Mouse (Mus musculus) hematopoietic stem cell, adult 5-6 weeks (primary cell): Measurements from ENCODE around the gene Cntnap5c. TPM values are rescaled to one million over a fixed set of nuclear protein-coding genes. Genes with fewer than 3 reads are reported as not detected.
"Not testable (repeated sequence)": the region's sequence is repeated elsewhere in the genome, so short reads cannot be mapped to it uniquely, and the experiment has no call there.

Experiments used
- ATAC-seq, 2 experiments: fragments of 125-278 bp in 1 of 2; replicated peaks in 1 of 2; 2 replicates each; pipeline ENCODE4 v1.8.0; 2016 to 2017; ENCODE audit warnings: inconsistent platforms in 2 of 2, mild to moderate bottlenecking in 2 of 2, moderate number of reproducible peaks in 2 of 2, low read depth in 1 of 2, moderate TSS enrichment in 1 of 2; ENCODE audit not compliant: low FRiP score in 2 of 2, poor library complexity in 2 of 2, severe bottlenecking in 2 of 2, insufficient read depth in 1 of 2, low TSS enrichment in 1 of 2
- total RNA-seq: library from RNA; stranded (forward); fragments of 172-1452, 232-1000 nt; gene quantifications from 2 replicates; pipeline ENCODE4 v1.2.3, GENCODE M21; 2017

Gene Cntnap5c
- total RNA-seq, result not detected in 2 replicates

DNA sequence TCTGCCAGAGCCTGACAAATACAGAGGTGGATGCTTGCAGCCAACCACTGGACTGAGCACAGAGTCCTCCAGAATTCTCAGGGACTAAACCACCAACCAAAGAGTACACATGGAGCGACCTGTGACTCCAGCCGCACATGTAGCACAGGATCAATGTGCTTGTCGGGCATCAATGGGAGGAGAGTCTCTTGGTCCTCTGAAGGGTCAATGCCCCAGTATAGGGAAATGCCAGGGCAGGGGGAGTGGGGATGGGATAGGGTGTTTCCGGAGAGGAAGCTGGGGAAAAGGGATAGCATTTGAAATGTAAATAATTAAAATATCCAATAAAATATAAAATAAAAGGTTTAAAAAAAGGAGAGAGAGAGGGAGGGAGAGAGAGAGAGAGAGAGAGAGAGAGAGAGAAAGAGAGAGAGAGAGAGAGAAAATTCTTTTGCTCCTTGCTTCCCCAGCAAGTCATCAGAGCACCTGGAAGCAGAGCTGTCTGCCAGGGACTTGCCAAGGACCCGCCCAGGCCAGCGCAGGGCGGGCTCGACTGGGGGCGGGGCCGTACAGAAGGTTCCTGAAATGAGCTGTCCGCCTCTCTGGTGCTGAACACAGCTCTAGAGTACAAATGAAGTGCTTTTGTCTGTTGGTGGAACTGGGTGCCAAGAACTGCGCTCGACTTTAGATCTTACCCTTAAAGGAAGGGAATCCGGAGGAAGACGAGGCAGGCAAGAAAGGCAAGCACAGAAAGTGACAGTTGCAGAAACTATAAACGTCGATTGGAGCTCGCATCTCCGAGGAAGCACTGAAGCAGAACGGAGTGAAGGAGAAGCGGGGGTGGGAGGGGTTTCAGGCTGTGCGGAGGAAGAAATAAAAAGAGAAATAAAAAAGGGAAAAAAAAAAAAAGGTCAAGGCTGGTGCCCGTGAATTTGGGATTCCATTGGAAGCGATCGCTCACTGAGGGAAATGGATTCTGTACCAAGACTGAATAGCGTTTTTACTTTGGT lies at the start of gene Cntnap5c:
TSS of gene Cntnap5c (plus strand) at position 949 of the 989 bp plus-strand sequence.
- ATAC-seq, result peak; percentile 12 to 51; a peak in 1 of 4 replicates

DNA sequence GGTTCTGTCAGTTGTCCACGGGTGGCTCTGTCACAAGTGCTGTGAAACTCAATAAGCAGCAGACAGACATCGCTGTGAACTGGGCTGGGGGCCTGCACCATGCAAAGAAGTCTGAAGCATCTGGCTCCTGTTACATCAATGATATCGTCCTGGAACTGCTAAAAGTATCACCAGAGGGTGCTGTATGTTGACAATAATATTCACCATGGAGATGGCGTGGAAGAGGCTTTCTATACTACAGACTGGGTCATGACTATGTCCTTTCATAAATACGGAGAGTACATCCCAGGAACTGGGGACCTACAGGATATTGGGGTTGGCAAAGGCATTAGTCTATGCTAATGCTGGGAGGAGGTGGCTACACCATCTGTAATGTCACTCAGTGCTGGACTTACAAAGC lies 27.3 kb upstream of the Cntnap5c start, which contains the start of gene Gm21834:
TSS of gene Gm21834 (minus strand) at position 101 of the 400 bp plus-strand sequence.
- ATAC-seq, result no peak

DNA sequence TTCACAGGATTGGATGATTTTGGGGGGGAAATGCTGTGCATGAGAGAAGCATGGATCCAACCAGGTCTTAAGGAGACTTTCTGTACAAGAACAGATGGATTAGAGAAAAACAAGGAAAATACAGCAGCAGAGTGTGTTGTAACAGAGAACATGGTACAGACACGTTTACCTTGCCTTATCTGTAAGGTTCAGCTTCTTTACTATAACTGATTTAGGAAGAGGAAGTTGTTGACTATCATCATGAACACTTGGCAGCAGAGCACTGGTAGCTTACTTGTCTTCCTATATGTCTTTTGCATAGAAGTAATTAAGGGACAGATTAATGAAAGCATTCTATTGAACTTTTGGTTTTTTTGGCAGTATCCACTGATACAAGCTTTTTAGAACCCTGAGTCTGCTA lies 11.3 kb upstream of the Cntnap5c start:
- no peak for ATAC-seq

DNA sequence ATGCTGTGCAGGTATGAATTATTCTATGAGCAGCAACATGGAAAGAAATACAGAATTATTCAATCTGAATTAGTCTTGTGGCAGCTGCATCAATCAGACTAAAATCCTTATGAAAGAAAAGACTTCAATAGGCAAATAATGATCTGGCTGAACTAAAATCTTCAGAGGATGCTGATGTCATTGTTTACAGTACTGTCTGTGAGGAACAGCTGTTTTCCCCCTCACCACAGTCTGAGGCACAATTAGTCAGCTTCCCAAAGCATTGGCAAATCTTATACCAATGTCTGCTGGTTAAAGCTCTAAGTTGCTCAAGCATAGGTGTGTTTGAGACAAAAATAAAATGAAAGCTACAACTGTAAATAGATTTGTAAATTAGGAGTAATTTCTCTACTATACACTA lies 2.1 kb upstream of the Cntnap5c start:
- ATAC-seq, result no peak

DNA sequence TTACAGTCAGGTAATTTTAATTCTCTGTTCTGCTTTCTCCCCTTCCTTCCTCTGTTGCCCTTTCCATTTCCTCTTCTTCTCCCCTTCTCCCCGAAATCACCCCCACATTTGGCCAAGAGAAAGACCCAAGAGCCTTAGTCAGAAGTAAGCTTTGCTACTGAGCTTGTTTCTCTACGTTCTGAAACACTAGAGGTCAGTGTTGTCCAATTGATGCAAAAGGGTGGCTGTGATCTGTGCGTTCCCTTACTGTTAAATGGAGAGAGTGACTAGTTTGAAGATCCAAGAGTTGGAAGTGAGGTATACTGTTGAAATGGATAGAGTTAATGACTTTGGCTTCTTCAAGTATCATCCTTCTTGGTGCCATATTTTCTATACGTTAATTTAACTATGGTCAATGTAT lies 1.5 kb downstream of the Cntnap5c start:
- no peak for ATAC-seq

DNA sequence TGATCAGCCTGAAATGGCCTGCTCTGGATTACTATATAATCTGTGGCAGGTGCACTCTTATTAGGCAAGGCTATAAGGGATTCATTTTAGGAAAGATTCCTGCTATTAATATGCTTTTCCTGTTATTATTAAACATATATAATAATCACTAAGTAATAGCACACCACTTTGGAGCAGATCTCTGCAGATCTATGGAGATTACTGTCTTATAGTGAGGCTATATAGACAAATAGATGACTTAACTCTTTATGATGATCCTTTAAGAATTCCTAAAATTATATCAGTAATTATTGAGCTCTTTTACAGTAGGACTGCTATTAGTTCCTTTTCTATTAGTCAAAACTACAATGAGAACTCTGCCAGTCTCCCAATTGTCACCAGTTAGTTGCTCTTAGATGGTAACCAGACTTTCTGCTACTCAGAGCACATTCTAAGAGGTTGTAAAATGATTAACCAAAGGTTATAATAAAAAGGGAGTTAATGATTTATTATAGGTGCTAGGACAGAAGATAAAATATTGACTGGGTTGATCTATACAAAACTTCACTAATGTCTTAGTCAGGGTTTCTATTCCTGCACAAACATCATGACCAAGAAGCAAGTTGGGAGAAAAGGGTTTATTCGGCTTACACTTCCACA lies 18.9 kb downstream of the Cntnap5c start:
- no peak for ATAC-seq

DNA sequence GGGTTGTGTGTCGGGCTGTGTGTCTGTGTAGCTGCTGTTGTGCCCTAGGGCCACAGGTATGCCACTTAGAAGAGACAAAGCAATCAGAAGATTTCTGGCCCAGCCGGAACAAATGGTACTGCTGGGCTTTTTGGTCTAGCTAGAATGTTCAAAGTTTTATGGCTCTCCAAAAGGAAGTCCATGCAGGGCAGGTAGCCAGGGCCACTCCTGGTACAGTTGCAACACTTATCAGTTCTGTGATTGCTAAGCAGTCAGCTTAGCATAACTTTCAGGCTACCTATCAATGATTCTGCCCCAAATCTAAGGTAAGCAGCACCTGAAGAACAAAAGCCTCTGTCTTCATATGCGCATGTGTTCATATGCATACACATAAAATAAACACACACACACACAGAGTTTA lies 26.0 kb downstream of the Cntnap5c start:
- no peak for ATAC-seq

DNA sequence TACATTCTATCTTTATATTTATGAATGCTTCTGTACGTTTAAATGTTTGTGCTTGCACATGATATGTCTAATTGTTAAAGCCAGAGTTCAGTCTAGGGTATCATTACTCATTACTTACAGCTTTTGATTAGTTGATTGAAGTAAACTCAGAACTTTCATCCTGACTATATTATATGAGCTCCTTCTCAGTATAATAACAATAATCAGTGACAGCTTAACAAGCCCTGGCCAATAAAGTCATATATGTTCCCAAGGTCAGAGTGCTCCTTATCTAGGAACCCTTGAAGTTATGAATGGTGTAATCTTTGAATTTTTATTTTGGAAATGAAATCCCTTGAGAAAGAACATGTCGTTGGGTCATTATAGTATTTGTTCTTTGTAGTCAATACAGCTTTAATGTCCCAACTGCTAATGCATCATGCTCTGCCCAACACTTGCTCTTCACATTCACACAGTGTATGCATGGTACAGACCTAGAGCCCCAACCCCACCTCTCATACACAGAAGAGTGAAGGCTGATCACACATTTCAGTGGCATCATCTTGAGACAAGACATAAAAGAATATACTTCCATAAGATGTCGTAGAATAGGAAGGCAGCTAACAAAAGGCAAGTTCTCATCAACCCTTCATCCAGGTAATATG lies 27.4 kb downstream of the Cntnap5c start:
- no peak for ATAC-seq

DNA sequence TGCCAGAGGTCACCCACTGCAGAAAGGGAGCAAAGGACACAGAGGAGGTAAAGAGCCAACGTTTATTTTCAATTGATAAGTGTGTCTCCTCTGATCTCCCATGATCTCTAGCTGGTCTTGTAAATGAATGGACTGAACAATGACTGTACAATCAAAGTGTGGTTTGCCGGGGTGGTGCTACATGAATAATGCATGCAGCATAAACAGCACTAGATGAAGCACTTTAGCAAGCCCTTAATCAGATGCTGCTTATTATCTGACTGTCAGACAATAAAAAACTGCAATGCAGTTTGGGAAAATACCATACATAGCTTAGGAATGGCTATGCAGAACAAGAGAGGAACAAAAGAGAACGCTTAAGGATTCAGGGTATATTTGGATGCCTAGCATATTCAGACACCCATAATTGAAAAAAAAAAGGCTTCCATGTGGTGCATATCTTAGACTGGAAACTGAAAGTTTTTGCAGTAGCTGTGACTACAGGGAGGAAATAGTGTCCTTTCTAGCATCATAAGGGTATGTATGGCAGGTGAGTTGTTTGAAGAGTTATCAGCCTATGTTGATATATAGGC lies 30.1 kb downstream of the Cntnap5c start:
- ATAC-seq, result no peak

DNA sequence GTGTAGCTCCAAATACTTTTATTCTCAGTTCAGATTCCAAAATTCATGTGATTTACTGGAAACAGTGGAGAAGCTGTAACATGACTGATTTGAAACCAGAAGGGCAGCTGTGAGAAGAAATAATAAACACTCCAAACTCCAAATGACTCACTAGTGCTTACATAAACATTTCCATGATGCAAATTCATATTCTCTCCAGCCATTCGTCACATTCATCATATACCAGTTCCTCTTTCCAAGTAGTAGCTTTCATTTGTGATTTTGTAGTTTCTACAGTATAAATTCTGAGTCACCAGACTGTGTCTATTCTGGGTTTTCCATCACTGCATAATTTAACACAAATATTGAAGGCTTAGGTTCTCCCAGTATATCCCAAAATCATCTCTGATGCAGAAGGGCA lies 31.8 kb downstream of the Cntnap5c start:
- no peak for ATAC-seq

DNA sequence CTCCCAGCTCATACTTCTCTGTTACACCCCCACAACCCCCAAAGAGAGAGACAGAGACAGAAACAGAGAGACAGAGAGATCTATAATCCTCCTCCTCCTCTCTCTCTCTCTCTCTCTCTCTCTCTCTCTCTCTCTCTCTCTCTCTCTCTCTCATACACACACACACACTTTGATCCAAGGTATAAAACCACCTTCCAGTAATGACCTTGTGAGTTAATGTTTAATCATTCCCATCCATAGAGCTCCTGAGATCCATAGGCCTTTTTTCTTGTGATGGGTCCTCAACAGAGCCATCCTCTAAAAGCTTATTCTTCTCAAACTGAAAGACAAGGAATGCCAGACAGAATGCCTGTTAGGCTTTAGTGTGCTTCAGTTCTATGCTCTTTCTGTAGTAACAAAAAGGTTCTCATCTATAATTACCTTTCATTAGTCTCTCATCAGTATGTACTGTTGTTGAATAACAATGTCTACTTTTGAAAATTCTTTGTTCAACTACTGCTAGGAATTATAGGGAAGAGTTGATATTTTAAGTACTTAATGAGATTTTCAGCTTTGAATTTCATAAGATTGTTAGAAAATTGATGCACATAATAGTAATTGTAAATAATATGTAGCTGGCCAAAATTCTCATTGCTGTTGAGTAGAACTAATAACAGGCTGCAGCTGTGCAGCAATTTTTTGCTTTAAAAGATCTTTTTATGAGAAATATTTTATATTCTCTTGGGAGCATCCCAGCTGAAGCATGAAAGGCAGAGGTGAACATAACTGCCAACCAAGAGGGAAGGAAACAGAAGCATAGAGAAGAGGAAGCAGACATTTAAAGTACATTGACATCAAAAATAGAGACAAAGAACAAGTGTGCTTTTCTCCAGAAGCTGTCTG lies 68.0 kb downstream of the Cntnap5c start:
- ATAC-seq, result no peak

DNA sequence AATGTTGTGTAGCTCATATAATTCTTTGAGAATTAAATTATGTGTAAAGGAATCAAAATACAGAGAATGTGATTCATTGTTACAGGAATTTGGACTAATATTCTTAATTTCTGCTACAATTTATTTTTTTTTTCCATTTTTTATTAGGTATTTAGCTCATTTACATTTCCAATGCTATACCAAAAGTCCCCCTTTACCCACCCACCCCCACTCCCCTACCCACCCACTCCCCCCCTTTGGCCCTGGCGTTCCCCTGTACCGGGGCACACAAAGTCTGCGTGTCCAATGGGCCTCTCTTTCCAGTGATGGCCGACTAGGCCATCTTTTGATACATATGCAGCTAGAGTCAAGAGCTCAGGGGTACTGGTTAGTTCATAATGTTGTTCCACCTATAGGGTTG lies 86.4 kb downstream of the Cntnap5c start:
- not testable (repeated sequence) for ATAC-seq

DNA sequence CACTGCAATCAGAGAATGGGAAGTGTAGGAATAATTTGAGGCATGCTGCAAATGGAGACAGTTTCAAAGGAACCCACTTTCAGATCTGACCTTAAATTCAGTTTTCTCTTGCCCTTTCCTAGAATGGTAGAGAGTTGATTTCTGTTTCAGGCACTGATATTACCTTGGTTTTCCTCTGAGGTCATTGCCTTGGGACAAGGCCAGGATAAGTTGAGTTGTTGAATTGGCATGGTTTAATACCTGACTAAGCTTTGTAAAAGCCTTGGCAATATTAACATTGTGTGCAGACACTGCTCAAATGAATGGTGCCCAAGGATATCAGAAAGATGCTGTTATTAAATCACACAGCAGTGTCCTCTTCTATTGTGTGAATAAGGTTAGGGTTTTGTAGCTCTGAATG lies 96.6 kb downstream of the Cntnap5c start:
- ATAC-seq, result no peak

DNA sequence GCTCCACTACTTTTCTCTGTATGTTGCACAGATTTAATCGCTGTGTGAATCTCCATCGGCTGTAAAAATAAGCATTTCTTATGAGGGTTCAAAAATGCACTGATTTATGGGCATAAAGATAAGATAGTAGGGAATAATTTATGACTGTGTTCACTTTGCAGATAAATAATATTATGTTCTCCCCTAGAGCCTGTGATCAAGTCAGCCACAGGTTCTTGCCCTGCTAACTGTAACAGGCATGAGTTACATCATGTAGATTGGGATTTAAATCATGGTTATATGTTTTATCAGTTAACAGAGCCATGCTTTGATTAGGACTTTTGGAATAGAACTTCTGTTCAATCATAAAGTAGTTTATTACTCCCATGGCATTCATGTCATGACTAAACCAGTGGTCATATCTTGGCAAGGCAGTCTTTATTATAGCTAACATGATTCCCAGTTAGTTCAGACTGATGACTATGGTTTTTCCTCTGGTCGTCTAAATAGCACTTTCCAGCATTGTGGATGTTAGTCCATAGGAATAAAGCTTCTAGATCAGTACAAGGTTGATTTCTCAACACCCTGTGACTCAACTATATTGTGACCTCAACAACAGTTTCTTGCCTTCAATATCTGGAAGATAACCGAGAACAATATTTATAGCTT lies 118.5 kb downstream of the Cntnap5c start:
- no peak for ATAC-seq

DNA sequence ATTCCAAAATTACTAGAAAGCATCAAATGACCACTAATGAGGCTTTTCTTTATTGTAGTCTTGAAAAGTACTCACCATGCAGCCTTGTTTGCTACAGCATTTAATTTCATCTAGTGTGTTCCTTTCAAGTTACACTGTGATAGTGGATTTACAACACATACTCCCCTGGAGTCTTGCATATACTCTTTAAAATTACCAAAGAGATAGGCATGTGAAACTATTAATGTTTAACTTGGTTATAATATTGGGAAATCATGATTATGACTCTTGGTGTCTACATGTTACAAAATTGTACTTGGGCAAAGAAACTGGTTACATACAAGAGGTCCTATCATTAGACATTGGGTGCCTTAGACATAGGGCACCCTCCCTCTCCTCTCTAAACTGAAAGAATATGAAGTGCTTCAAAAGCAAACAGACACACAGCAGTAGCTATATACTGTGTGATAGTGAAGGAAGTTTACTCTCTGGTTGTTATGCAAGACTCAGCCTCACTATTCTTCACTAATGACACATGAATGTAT lies 142.5 kb downstream of the Cntnap5c start:
- no peak for ATAC-seq

DNA sequence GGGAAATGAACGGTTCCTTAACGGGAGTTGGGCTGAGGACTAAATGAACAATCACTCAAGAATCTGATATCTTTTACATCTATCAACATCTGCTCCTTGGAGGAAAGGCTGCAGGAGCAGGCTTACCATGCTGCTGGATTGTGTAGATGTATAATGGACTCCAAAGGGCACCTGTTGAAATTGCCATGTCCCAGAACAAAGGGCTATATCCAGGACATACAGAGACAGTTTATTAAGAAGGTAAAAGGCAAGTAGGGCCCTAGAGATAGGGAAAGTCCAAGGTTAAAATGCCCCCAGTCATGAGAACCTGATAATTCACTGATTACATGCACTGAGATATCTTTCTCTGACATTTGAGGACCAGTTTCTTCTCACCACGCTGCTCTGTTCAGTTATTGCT lies 214.9 kb downstream of the Cntnap5c start:
- no peak for ATAC-seq
